Mouse (Mus musculus) left cerebral cortex, postnatal 36 days (tissue): ENCODE data around the gene Kctd21. TPM values are rescaled to one million over a fixed set of nuclear protein-coding genes. Genes with fewer than 3 reads are reported as not detected.
A peak's percentile ranks its signal among the peaks of the same experiment; 100 is the strongest.

Source experiments
- DNase-seq, 2 experiments: peaks; one replicate each; pipeline ENCODE4 v3.0.0; 2021 to 2022; ENCODE audit warnings: low spot score in 2 of 2, mixed read lengths in 1 of 2
- intact Hi-C: fragments of 180-260 bp; cut with DNase I; formaldehyde crosslinking; loops from one replicate; pipeline ENCODE4 v1.15.1; 2025
- total RNA-seq, 2 experiments: library from RNA; stranded (reverse); gene quantifications; 2 replicates each; pipeline ENCODE4 v1.2.3; 2021

Gene Kctd21
- total RNA-seq, 2 experiments from 2014 or later = 12.9 to 13.5 TPM

- DNase-seq = peak; percentile 85 to 87
- intact Hi-C loops = no loop called here
These were observed 13.2 kb downstream of the Kctd21 start for GRCm38 (mm10) chr7:97345229-97345871.

GRCm38 (mm10) chr7:97346111-97346821 is 14.1 kb downstream of the Kctd21 start:
- intact Hi-C loops = no loop called here
- DNase-seq = no peak

GRCm38 (mm10) chr7:97346822-97347166 is 14.7 kb downstream of the Kctd21 start:
- DNase-seq = no peak
- intact Hi-C loops = no loop called here

GRCm38 (mm10) chr7:97347464-97347863 is 15.3 kb downstream of the Kctd21 start:
- intact Hi-C loops = no loop called here
- DNase-seq = no peak

GRCm38 (mm10) chr7:97348318-97348717 is 16.2 kb downstream of the Kctd21 start:
- intact Hi-C loops = no loop called here
- no peak for DNase-seq

GRCm38 (mm10) chr7:97348836-97349235 is 16.7 kb downstream of the Kctd21 start:
- intact Hi-C loops = no loop called here
- DNase-seq = no peak

- intact Hi-C loops = no loop called here
- no peak for DNase-seq
These were observed 17.3 kb downstream of the Kctd21 start for GRCm38 (mm10) chr7:97349438-97349837.

- intact Hi-C loops = no loop called here
- DNase-seq = no peak
These were observed 18.8 kb downstream of the Kctd21 start for GRCm38 (mm10) chr7:97350891-97351290.

GRCm38 (mm10) chr7:97351792-97352513 is 19.8 kb downstream of the Kctd21 start:
- intact Hi-C loops = no loop called here
- no peak for DNase-seq

- no peak for DNase-seq
- intact Hi-C loops = no loop called here
These were observed 21.2 kb downstream of the Kctd21 start for GRCm38 (mm10) chr7:97353356-97353755.

- intact Hi-C loops = no loop called here
- DNase-seq = no peak
These were observed 23.1 kb downstream of the Kctd21 start for GRCm38 (mm10) chr7:97355068-97355841.

- intact Hi-C loops = no loop called here
- no peak for DNase-seq
These were observed 24.1 kb downstream of the Kctd21 start for GRCm38 (mm10) chr7:97356253-97356652.

GRCm38 (mm10) chr7:97356875-97357276 is 24.7 kb downstream of the Kctd21 start:
- intact Hi-C loops = no loop called here

GRCm38 (mm10) chr7:97357840-97358239 is 25.7 kb downstream of the Kctd21 start:
- intact Hi-C loops = no loop called here
- no peak for DNase-seq

More at GRCm38 (mm10) chr7:97356875-97357276, 24.7 kb downstream of the Kctd21 start:
- no peak for DNase-seq

GRCm38 (mm10) chr7:97358347-97358746 is 26.2 kb downstream of the Kctd21 start:
- intact Hi-C loops = no loop called here
- DNase-seq = no peak

GRCm38 (mm10) chr7:97360166-97360565 is 28.0 kb downstream of the Kctd21 start:
- intact Hi-C loops = no loop called here
- DNase-seq = no peak

GRCm38 (mm10) chr7:97360955-97361354 is 28.8 kb downstream of the Kctd21 start:
- intact Hi-C loops = no loop called here

GRCm38 (mm10) chr7:97361467-97361866 is 29.3 kb downstream of the Kctd21 start:
- intact Hi-C loops = no loop called here
- DNase-seq = no peak

More at GRCm38 (mm10) chr7:97360955-97361354, 28.8 kb downstream of the Kctd21 start:
- DNase-seq = no peak

- intact Hi-C loops = no loop called here
- no peak for DNase-seq
These were observed 33.8 kb downstream of the Kctd21 start for GRCm38 (mm10) chr7:97365887-97366286.

- intact Hi-C loops = no loop called here
- DNase-seq = no peak
These were observed 43.0 kb downstream of the Kctd21 start for GRCm38 (mm10) chr7:97375101-97375500.
